Comparison of ENCODE assay signal across 16 mouse cellular contexts in genomic region chr13:80932816-80933402, GRCm38 (mm10). TPM values are rescaled to one million over a fixed set of nuclear protein-coding genes. Genes with fewer than 3 reads are reported as not detected.
DNase-seq lines count a peak whose midpoint lies in the region; ATAC-seq and TF ChIP-seq lines count a peak whose summit lies in the region.
"Had no signal": no experiment of that assay in that cellular context is flagged by ENCODE, and none has a peak within 500 bp of the region (broad histone marks: within the 10 kb centered on the region; RNA-seq: fewer than 3 reads in every experiment).

No protein-coding gene starts in this region.

- no peak for TF ChIP-seq CTCF in spleen, adult 2 months (IDR thresholded peaks at IDR 0.05; ENCODE audit: extremely low read depth, insufficient read depth, insufficient read length, insufficient replicate concordance)

- peaks cover 22% of the 10 kb centered on the region for H3K4me1 ChIP-seq in heart, embryonic 13.5 days
- peaks cover 3% of the 10 kb centered on the region; the same call in 1 of the 2 replicates for H3K4me1 ChIP-seq in spleen, adult 2 months (ENCODE audit: control insufficient read depth, insufficient read depth, insufficient read length)
- H3K4me1 ChIP-seq in limb, embryonic 10.5 days: peaks cover 9% of the 10 kb centered on the region; the same call in 1 of the 2 replicates
- no peaks in the 10 kb centered on the region for H3K4me1 ChIP-seq in forebrain, embryonic 13.5 days
- H3K4me1 ChIP-seq: hindbrain, embryonic 10.5 days had no signal

- no peak overlapping the region for H3K9ac ChIP-seq in heart, embryonic 13.5 days
- no peak overlapping the region for H3K9ac ChIP-seq in forebrain, embryonic 13.5 days
- H3K9ac ChIP-seq: intestine, embryonic 15.5 days had no signal

- no peak overlapping the region for H3K4me3 ChIP-seq in heart, embryonic 13.5 days
- no peak overlapping the region for H3K4me3 ChIP-seq in spleen, adult 2 months (ENCODE audit: extremely low read depth, insufficient read depth, insufficient read length)
- no peak overlapping the region for H3K4me3 ChIP-seq in limb, embryonic 10.5 days
- no peak overlapping the region for H3K4me3 ChIP-seq in forebrain, embryonic 13.5 days
- H3K4me3 ChIP-seq: erythroblast, embryonic 14.5 days; heart, adult 2 months; hindbrain, embryonic 10.5 days; intestine, embryonic 15.5 days; layer of hippocampus, adult 2 months had no signal

- intact Hi-C loops in heart, postnatal 10 days (cut with DNase I): no loop called here

- no peaks in the 10 kb centered on the region for H3K36me3 ChIP-seq in heart, embryonic 13.5 days
- no peaks in the 10 kb centered on the region for H3K36me3 ChIP-seq in spleen, adult 2 months (ENCODE audit: control insufficient read depth, insufficient read depth, low read length)
- H3K36me3 ChIP-seq in limb, embryonic 10.5 days: no peaks in the 10 kb centered on the region
- no peaks in the 10 kb centered on the region for H3K36me3 ChIP-seq in splenic B cell, adult 2 months (ENCODE audit: control insufficient read depth, insufficient read depth, low read length, poor library complexity, severe bottlenecking)
- H3K36me3 ChIP-seq in forebrain, embryonic 13.5 days (ENCODE audit: poor library complexity, severe bottlenecking): no peaks in the 10 kb centered on the region
- H3K36me3 ChIP-seq: hindbrain, embryonic 10.5 days; intestine, embryonic 15.5 days had no signal

- no peaks in the 10 kb centered on the region for H3K27me3 ChIP-seq in heart, embryonic 13.5 days (replicated peaks)
- H3K27me3 ChIP-seq in spleen, adult 2 months (ENCODE audit: control insufficient read depth, insufficient read depth, low read length): no peaks in the 10 kb centered on the region
- no peaks in the 10 kb centered on the region for H3K27me3 ChIP-seq in limb, embryonic 10.5 days (ENCODE audit: low read depth, poor library complexity, severe bottlenecking)
- no peaks in the 10 kb centered on the region for H3K27me3 ChIP-seq in splenic B cell, adult 2 months (ENCODE audit: control insufficient read depth, insufficient read depth, low read length, poor library complexity, severe bottlenecking)
- H3K27me3 ChIP-seq in forebrain, embryonic 13.5 days: no peaks in the 10 kb centered on the region
- H3K27me3 ChIP-seq: intestine, embryonic 15.5 days had no signal

- no peaks in the 10 kb centered on the region for H3K9me3 ChIP-seq in heart, embryonic 13.5 days
- H3K9me3 ChIP-seq in limb, embryonic 10.5 days (replicated peaks): no peaks in the 10 kb centered on the region
- H3K9me3 ChIP-seq in forebrain, embryonic 13.5 days (replicated peaks): no peaks in the 10 kb centered on the region
- H3K9me3 ChIP-seq: hindbrain, embryonic 10.5 days; intestine, embryonic 15.5 days had no signal

- ATAC-seq in heart, embryonic 13.5 days (ENCODE audit: extremely low read depth, insufficient number of reproducible peaks, low FRiP score, low TSS enrichment): no peak
- ATAC-seq in forebrain, embryonic 13.5 days: no peak
- ATAC-seq: intestine, embryonic 15.5 days had no signal

- H3K4me2 ChIP-seq in heart, embryonic 13.5 days: no peak overlapping the region
- H3K4me2 ChIP-seq in forebrain, embryonic 13.5 days: no peak overlapping the region
- H3K4me2 ChIP-seq: intestine, embryonic 15.5 days had no signal

- H3K27ac ChIP-seq in heart, embryonic 13.5 days (replicated peaks): peak overlapping the region; percentile 28; the same call in 1 of the 2 replicates
- peak overlapping the region; percentile 11 for H3K27ac ChIP-seq in spleen, adult 2 months (ENCODE audit: insufficient read depth, low read length)
- peak overlapping the region; percentile 32; the same call in 1 of the 2 replicates for H3K27ac ChIP-seq in limb, embryonic 10.5 days
- H3K27ac ChIP-seq in forebrain, embryonic 13.5 days: no peak overlapping the region
- H3K27ac ChIP-seq: heart, adult 2 months; hindbrain, embryonic 10.5 days; intestine, embryonic 15.5 days; layer of hippocampus, adult 2 months had no signal

- WGBS in heart, embryonic 13.5 days: 66% methylated on average over 5 of the region's 5 CpGs
- 72% methylated on average over 5 of the region's 5 CpGs for WGBS in spleen, adult 2 months
- WGBS in limb, embryonic 10.5 days: 70% methylated on average over 5 of the region's 5 CpGs
- 76% methylated on average over 5 of the region's 5 CpGs for WGBS in forebrain, embryonic 13.5 days

- no peak for DNase-seq in heart, postnatal 10 days
- DNase-seq in spleen, adult 2 months (ENCODE audit: low read depth in 1 of 2, low spot score in 2 of 2): peak in 1 of 2 experiments; percentile 9
- no peak for DNase-seq in spleen, postnatal 10 days (ENCODE audit: low spot score in 2 of 2)
- no peak for DNase-seq in limb, embryonic 10.5 days (ENCODE audit: low spot score)
- peak; percentile 34 for DNase-seq in splenic B cell, adult 2 months (ENCODE audit: low read depth, low spot score)
- DNase-seq in thymus, postnatal 25 days: no peak
- DNase-seq: adrenal gland, postnatal 14 days; cerebellum, adult 18-20 months; right cerebral cortex, postnatal 25 days had no signal

- TF ChIP-seq POLR2A in spleen, adult 2 months (IDR thresholded peaks at IDR 0.05; ENCODE audit: low read depth, low read length): no peak

RNA-seq across cellular contexts. Expression of gene Arrdc3, which starts 49.7 kb away (rescaled TPM):
- polyA plus RNA-seq in heart, embryonic 13.5 days (2015; fragmentation: Nextera tagmentation; extraction: Ambion mirVana): 42.8 and 45.0 TPM in 2 replicates
- 10 to 100 TPM; 44.7 to 51.3 TPM for total RNA-seq in heart, postnatal 10 days (2021)
- polyA plus RNA-seq in spleen, adult 2 months (2012; rRNA removed): 13.8 and 13.9 TPM in 2 replicates
- polyA plus RNA-seq in limb, embryonic 10.5 days (2016; fragmentation: Nextera tagmentation; extraction: Ambion mirVana): 48.6 and 72.1 TPM in 2 replicates
- 55.7 and 58.3 TPM in 2 replicates for polyA plus RNA-seq in forebrain, embryonic 13.5 days (2015; fragmentation: Nextera tagmentation; extraction: Ambion mirVana)
